Mouse (Mus musculus): Measurements from ENCODE around the gene Rimbp3.
"Not testable (repeated sequence)": the region's sequence is repeated elsewhere in the genome, so short reads cannot be mapped to it uniquely, and the experiment has no call there.

Rimbp3 gene

GRCm38 (mm10) chr16:17208389-17209361 lies at the start of gene Rimbp3:
Rimbp3 (plus strand) TSS chr16:17208603.
- in situ Hi-C loops (cut with MboI, MseI) = loop anchor here (5.0 kb wide), 1 partner anchor 64 kb away; no protein-coding TSS in a partner anchor

GRCm38 (mm10) chr16:17165478-17165877 lies 42.9 kb upstream of the Rimbp3 start:
- in situ Hi-C loops (cut with MboI, MseI) = not testable (repeated sequence)

DNA sequence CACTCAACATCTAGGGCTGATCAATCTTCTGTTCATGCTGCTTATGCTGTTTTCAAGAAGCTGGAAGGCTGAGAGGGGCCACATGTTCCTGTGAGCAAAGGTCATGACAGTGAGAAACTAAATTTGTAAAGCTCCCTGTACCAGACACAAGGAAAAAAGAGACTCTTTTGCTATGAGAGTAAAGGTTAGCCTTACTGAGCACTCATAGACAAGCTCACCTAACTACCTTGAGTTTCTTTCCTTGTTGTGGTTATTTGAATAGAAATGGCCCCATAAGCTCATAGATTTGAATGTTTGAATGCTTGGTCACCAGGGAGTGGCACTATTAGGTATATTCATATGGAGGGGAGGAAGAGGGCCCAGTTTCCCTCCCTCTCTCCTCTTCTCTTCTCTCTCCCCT lies 41.2 kb upstream of the Rimbp3 start:
- in situ Hi-C loops (cut with MboI, MseI) = no loop called here

GRCm38 (mm10) chr16:17168049-17168448 lies 40.4 kb upstream of the Rimbp3 start:
- in situ Hi-C loops (cut with MboI, MseI) = no loop called here

DNA sequence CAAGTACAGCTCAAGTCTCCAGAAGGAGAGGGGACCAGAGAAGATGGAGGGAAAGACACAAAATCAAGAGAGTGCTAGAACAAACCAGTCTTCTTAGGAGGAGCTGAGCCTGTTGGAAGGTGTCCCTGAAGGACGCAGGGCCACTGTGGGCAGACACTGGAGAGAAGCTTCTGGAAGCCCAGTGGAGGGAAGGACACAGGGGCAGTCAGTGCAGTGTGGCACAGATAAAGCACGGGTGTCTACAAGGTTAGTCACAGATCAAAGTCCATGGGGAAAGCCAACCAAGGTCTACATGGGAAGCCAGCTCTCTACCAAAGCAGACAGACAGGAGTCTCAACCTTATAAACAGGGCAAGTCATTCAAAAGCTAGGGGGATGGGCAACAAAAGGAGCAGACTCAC lies 32.6 kb upstream of the Rimbp3 start:
- in situ Hi-C loops (cut with MboI, MseI) = no loop called here

- in situ Hi-C loops (cut with MboI, MseI) = no loop called here
Measured at GRCm38 (mm10) chr16:17177623-17178170, 30.7 kb upstream of the Rimbp3 start.

- in situ Hi-C loops (cut with MboI, MseI) = no loop called here
Measured at GRCm38 (mm10) chr16:17179706-17180105, 28.7 kb upstream of the Rimbp3 start.

DNA sequence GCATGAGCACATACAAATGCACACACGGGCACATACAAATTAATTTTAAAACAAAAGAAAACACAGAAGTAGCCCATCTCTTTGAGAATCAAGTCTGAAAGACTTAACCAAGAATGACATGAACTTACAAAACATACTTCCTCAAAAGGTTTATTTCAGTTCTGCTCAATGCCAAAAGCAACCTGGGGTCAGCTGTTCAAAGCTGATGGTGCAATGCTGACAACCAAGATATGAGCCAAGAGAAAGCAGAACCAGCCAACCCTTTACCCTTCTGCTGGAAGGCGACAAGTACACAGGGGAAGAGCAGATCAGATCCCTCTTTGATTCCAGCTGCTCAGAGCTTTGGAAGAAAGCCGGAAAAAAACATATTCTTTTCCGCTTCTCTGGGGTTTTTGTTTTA lies 27.0 kb upstream of the Rimbp3 start:
- in situ Hi-C loops (cut with MboI, MseI) = no loop called here

- in situ Hi-C loops (cut with MboI, MseI) = no loop called here
Measured at GRCm38 (mm10) chr16:17182136-17182535, 26.3 kb upstream of the Rimbp3 start.

- in situ Hi-C loops (cut with MboI, MseI) = no loop called here
Measured at GRCm38 (mm10) chr16:17183003-17183402, 25.4 kb upstream of the Rimbp3 start.

DNA sequence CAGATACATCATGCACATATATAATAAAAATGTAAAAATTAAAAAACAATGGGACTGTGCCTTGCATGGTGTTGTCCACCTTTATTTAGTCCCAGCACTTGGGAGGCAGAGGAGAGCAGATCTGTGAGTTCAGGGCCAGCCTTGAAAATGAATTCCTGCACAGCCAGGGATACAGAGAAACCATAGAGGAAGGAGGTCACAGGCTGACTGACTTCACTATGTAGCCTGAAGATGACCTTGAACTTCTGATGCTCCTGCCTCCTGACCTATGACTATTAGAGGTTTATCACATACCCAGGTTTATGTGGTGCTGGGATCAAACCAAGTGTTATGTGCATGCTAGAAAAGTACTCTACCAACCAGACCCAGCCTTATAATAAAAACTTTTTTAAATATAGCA lies 22.9 kb upstream of the Rimbp3 start:
- in situ Hi-C loops (cut with MboI, MseI) = no loop called here

- in situ Hi-C loops (cut with MboI, MseI) = no loop called here
Measured at GRCm38 (mm10) chr16:17193823-17194222, 14.6 kb upstream of the Rimbp3 start.

GRCm38 (mm10) chr16:17200121-17200952 lies 8.1 kb upstream of the Rimbp3 start:
- in situ Hi-C loops (cut with MboI, MseI) = loop anchor here (5.0 kb wide), 1 partner anchor 68 kb away; the partner anchor contains the start of gene Sdf2l1

DNA sequence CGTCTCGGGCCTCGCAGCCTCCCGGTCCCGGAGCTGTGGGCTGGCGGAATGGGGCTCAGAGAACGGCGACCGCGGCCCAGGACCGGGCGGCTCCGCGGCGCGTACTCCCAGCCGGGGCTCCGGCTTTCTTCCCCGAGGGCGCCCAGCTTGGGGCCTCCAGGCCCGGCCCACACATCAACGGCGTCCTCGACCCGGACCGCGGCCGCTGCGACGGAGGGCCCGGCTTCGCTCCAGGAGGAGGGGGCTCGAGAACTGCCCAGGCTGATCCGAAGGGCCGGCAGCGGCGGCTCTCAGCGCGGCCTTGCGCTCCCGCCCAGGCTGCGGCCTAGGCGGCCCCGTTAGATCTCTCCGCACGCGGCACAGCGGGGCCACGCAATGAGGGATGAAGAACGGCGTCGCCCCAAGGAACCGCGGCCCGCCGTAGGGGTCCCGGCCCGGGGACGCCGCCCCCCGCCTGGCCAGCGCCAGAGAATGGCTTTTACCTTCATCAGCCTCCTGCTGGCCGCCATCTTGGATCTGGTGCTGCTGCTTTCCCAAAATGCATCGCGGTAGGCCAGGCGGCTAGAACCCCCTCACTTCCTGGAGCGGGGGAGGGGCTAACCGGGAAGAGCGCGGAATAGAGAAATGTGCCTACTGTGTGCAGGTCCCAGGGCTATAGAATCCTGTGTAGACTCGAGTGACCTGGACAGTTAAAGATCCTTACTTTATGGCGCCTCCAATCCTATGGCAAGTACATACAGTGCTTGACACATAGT lies 7.3 kb upstream of the Rimbp3 start:
- in situ Hi-C loops (cut with MboI, MseI) = loop anchor here (5.0 kb wide), 1 partner anchor 69 kb away; the partner anchor contains the start of gene Sdf2l1

- in situ Hi-C loops (cut with MboI, MseI) = loop anchor here (5.0 kb wide), 1 partner anchor 70 kb away; the partner anchor contains the start of gene Sdf2l1
Measured at GRCm38 (mm10) chr16:17201977-17202376, 6.4 kb upstream of the Rimbp3 start.

GRCm38 (mm10) chr16:17202549-17202948 lies 5.9 kb upstream of the Rimbp3 start, which contains the start of gene Ube2l3:
Ube2l3 (minus strand) TSS chr16:17202649.
- in situ Hi-C loops (cut with MboI, MseI) = loop anchor here (5.0 kb wide), 1 partner anchor 70 kb away; the partner anchor contains the start of gene Sdf2l1

GRCm38 (mm10) chr16:17204990-17205389 lies 3.4 kb upstream of the Rimbp3 start:
- in situ Hi-C loops (cut with MboI, MseI) = loop anchor here (5.0 kb wide), 2 partner anchors 67 to 73 kb away; partner anchors contain the start of gene Sdf2l1

DNA sequence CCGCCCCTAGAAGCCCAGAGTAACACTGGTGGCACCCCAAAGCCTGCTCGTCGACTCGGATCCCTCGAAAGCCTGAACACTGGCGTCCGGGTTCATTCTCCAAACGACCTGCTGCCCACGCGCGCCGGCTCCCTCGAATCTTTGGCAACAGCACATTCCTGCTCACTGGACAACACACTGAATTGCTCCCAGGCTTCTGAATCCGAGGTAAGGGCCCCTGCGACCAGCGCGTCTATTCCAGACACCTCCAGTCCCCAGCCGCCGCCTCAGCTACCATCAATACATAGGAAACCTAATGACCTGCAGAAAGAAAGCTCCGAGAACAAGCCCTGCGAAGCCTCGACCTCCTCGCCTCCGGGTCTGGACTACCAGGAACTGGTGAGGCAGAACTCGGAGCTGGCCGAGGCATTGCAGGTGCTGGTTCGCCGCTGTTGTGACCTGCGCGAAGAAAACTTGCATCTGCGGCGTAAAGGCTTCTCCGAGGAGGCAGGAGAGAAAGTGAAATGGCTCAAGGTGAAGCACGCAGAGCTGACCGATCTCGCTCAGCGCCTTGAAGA lies 1.1 kb downstream of the Rimbp3 start:
- in situ Hi-C loops (cut with MboI, MseI) = loop anchor here (5.0 kb wide), 1 partner anchor 63 kb away; no protein-coding TSS in a partner anchor

DNA sequence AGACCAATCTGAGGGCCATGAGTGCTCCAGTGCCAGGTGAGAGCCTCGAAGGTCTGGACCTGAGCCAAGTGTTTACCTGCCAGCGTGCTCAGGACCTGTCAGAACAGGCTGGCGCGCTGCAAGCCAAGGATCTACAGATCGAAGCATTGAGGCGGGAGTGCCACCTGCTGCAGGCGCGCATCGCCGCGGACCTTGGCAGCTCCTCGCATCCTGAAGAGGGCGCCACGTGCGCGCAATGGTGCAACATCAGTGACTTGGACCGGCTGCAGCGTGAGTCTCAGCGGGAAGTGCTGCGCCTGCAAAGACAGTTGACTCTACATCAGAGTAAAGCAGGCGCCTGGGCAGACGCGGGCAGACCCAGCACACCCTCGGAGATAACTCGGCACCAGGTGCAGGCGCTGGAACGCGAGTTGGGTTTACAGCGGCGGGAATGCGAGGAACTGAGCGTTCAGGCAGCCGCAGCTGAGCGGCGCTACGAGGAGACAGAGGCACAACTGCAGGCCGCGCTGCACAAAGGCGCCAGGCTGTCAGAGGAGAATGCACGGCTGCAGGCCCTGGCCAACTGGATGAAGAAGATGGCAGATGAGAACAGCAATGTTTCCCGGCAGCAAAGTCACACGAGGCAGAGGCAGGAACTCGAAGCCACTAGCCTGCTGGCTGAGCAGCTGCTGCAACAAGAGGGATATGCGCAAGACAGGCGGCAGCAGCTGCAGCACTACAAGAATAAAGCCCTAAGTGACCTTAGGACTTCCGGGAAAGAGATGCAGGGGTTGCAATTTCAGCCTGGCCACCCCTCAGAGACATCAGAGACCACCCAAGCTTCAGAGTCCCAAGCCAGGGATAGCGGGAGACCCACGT lies 1.8 kb downstream of the Rimbp3 start:
- in situ Hi-C loops (cut with MboI, MseI) = loop anchor here (5.0 kb wide), 1 partner anchor 62 kb away; no protein-coding TSS in a partner anchor
